Mouse (Mus musculus): ENCODE measurements around the gene Kcng3. TPM values are rescaled to one million over a fixed set of nuclear protein-coding genes. Genes with fewer than 3 reads are reported as not detected.

Kcng3 gene
- total RNA-seq, 2 experiments from 2014 or later, result not detected

DNA sequence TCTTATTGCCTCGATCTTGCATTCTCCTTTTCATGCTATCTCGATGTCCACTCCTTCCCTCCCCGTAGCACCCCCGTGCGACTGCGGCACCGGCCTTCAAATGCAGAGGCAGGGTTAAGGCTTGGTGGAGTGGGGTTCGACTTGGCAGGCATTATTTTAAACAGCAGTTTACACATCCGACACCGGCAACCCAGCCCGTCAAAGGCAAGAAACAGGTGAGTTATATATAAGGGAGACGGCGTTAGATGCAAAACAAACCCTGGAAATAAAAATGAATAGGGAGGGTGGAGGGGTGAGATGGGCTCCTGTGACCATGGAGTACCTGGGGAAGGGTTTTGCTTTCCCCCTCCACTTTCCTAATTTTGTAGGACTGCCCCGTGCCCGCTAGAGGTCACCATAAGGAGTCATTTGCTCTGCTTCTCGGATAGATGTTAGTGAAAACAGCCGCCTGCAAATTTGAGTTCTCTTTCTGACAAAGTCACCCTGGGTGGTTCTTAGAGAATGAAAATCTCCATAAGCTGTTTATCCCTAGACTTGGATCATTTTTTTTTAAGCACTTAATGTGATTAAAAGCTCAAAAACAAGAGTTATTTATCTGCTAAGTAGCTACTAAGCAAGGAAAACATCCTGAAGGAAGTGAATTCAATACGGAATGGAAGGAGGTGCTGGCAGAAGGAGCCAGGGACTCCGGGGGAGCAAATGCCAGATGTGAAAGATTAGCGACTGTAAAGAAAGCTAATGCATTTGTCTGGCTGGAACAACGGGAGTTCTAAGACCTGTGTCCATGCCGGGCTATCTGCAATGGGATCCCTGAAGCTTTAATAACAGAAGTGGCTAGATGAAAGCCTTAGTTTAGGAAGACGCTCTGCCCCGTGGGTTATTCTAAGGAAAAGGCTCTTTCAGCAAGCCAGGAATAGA lies 1.2 kb upstream of the Kcng3 start:
- intact Hi-C loops (cut with DNase I), result loop anchor here (1.0 to 10.0 kb wide), 5 partner anchors 100 to 608 kb away; no protein-coding TSS in a partner anchor
- peak; percentile 74 to 79 for DNase-seq

DNA sequence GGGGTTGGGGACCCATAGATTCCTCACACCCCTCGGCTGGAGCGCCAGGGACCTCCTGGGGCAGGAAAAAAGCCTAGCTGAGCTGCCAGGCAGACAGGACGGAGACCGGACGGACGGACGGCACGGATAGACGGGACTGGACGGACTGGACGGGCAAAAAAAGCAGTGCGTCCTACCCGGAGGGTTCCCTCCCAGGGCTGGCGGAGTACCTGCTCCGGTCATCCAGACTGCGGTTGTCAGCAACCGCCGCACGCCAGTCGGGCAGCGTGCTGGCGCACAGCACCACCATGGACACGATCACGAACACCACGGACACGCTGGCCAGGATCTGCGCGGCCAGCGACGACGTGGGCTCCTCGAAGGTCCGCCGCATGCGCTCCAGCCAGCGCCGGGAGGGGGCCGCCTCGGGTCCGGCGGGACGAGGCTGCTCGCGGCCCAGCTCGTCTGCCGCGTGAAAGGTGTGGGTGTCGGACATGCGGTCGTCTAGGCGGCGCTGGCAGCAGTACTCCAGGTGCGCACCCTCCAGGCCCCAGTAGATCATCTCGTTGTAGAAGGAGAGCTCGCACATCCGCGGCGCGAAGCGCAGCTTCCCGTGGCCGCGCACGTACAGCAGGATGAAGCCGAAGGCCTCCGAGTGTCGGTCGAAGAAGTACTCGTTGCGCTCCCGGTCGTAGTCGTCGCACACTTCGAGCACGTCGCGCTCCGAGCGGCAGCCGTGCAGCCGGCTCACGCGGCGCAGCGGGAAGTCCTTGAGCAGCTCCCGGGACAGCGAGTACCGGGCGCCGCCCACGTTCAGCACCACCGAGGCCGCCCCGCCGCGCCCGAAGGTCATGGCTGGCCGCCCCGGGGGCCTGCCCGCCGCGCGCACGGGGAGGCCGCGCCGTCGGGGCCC lies 662 bp downstream of the Kcng3 start:
- intact Hi-C loops (cut with DNase I), result loop anchor here (5.0 to 10.0 kb wide), 3 partner anchors 176 to 606 kb away; no protein-coding TSS in a partner anchor
- DNase-seq, result peak; percentile 23 to 29

DNA sequence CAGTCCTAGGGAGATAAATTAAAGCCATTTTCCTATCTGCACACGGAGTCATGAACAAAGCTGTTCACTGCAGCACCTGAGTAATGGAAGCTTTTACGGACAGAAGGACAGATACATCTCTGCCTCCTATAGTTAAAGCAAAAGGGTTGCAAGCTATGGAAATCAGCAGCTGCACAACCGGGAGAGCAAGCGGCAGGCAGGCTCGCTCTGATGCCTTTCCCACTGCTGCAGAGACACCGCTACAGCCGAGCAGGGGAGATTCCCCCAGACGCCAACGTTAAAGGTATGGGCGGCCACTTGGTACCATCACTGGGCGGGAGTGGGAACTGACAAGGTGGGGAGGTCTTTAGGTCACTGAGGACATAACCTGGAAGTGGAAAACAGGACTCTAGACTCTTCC lies 17.8 kb downstream of the Kcng3 start:
- DNase-seq, result no peak
- intact Hi-C loops (cut with DNase I), result no loop called here

DNA sequence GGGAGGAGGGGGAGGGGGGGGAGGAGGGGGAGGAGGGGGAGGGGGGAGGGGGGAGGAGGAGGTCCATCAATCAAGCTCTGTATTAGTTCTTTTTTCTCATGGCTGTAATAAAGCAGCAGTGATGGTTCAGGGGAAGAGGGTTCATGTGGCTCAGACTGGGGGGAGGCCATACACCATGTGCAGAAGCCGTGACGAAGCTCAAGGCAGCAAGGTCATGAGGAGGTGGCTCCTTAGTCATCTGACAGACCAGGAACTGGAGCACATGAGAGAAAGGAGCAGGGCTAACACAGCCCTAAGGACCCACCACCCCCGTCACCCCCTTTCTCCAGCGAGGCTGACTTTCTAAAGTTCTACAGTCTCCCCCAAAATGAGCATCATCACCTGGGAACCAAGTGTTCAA lies 22.2 kb downstream of the Kcng3 start:
- DNase-seq, result no peak
- intact Hi-C loops (cut with DNase I), result no loop called here

DNA sequence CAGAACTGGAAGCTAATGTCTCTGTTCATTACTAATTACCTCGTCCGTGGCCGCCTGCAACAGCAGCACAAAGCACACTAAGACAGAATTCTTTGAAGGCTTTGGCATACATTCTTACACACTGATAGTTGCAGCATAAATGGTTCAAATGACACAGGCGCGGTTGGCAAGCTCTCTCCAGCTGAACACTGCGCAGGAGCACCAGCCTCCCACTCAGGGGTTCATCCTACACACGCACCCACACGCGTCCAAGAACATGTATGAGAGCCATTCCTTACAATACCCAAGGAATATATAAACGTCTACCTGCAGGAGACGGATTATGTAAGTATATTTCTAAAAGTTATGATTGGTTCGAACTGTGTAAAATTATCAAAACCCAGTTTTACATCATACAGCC lies 30.7 kb downstream of the Kcng3 start:
- intact Hi-C loops (cut with DNase I), result no loop called here
- DNase-seq, result no peak

DNA sequence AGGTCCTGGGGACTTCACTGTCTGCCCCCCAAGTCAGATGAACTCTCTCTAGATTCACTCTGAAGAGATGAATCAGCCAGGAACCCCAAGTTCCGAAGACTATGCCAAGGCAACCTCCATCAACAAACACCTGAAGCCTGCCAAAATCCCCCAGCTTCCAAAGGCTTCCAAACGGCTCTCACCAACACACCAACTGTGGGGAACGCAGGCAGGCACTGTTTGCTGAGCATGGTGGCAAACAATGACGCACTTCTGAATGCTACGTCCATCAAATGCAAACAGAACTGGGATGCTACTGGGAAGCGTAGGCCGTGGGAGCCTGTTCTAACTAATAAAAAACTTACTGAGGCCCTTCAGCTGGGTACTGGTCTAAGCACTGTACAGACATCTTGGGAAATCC lies 35.7 kb downstream of the Kcng3 start:
- intact Hi-C loops (cut with DNase I), result no loop called here

DNA sequence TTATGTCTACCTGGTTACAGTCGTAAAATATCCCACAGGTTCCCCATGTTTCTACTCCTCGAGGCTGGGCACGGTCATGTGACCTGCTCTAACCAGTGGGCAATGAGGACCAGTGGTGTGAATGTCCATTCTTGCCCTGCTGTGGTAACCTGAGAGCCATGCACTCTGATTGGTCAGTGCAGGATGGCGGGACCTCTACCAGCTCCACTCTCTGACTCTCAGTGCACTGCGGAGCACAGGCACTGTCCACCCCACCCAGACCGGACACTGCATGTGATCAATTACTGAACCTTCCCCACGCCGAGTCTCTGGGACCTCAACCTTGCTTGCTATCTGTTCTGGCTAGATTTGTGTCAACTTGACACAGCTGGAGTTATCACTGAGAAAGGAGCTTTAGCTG lies 37.2 kb downstream of the Kcng3 start:
- intact Hi-C loops (cut with DNase I), result no loop called here
- no peak for DNase-seq

More for the DNA sequence above, 35.7 kb downstream of the Kcng3 start:
- no peak for DNase-seq

DNA sequence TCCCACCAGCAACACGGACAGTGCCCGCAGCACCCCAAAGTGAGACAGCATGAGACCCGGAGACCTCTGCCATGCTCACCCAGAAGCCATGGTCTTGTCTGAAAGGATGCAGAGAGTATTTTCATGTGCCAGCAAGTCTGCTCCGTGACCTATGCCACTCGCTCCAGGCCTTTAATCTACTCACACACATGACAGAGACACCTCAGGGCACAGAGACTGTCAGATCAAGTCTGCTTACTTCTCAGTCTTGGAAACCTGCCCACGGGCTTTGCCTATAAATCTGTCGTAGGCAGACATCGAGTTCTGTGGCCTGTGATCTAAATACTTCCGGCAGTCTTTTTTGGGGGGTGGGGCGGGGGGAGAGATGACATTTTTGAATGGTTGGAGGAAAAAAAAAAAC lies 38.3 kb downstream of the Kcng3 start:
- no peak for DNase-seq
- intact Hi-C loops (cut with DNase I), result no loop called here

DNA sequence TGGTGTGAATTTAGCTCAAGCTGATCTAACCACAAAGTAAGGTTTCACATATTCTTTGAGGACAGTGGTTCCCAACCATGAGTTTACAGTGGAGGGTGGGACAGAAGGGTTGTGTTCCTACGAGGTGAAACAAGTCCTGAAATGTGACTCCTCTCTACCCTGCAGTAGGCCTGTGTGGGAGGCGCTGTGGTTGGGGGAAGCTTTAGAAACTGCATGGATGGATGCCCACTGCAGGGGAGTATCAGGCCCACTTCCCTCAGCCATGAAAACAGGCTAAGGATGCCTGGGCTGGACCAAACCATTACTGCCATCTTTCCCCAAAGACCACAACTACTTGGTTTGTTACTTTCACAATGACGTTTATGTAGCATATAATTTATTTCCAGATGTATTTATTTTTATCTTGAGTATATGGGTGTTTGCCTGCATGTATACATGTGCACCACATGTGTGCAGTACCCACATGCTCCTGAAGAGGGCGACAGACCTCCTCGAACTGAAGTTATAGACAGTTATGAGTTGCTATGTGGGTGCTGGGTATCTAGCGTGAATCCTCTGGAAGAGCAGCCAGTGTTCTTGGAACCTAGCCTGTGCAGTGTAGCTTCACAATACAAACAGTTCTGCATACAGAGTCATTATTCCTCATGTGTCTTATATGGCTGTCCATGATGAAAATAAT lies 42.9 kb downstream of the Kcng3 start:
- no peak for DNase-seq
- intact Hi-C loops (cut with DNase I), result no loop called here

DNA sequence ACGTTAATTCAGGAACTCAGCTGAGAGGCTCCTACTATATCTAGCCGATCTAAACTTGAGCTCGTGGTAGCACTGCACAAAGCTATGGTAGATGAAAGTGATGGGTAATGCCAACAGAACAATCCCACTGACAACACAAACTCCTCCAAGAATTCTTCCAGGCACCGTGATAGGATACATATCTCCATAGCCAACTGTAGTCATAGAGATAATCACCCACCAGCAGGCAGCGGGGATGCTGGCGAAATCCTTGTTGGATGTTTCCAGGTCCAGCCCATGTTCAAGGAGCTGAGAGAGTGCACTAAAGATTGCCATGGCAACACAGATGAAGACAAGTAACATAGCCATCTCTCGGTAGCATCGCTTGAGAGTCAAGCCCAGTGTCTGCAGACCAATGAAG lies 44.0 kb downstream of the Kcng3 start:
- no peak for DNase-seq
- intact Hi-C loops (cut with DNase I), result no loop called here

DNA sequence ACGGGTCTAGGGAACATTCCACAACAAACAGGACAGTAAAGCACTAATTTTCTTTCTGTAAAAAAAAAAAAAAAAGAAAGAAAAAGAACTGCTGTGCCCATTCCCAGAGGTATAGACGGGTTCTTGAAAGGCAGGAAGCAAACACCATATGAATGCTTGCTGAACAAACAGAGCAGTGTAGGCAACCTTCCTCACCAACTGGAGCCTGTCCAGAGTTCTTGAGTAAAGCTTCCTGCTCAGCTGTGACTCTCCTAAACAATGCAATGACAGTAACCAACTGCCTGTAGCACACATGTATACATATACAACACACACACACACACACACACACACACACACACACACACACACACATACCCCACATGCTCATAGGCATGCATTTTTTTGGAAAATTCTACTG lies 49.1 kb downstream of the Kcng3 start:
- DNase-seq, result no peak
- intact Hi-C loops (cut with DNase I), result no loop called here

DNA sequence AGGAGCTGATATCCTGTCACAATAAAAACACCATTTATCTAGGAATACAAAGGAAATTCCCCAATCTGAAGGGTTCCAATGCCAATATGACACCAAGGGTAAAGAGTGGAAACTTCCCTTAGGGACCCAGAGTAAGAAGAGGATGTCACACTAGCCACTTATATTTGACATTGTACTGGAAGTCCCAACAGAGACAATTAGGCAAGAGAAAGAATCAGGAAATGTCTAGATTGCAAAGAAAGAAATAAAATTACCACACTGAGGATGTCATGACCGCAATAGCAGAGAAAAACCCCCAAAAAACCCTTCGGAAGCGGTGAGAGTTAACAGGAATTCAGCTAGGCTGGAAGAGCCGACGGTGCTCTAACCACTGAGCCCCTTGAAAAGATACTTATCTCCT lies 51.0 kb downstream of the Kcng3 start:
- intact Hi-C loops (cut with DNase I), result no loop called here
- DNase-seq, result no peak

DNA sequence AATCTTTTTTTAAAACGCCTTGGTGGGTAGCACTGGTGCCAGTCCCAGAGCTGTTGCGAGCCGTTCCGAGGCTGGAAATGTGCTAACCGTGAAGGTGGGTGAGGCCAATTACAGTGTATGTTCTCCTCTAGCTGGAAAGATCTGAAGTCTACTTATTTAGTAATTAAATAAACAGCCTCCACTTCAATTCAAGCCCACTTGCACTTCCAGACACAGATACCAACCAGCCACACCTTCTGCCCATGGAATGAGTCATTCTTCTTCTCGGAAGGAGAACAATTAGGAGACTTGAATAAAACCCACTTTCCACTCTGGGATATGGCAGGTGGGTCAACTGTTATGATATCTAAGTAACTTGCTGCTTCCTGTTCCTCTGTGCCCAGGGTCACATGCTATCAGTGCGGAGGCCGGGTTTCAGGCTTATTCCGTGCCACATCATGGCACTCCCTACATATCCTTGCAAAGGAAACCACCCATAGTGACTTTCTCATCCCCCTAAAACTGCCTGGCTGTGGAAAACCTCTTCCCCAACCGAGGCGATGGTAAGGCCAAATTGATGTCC lies 54.8 kb downstream of the Kcng3 start:
- DNase-seq, result no peak
- intact Hi-C loops (cut with DNase I), result no loop called here

DNA sequence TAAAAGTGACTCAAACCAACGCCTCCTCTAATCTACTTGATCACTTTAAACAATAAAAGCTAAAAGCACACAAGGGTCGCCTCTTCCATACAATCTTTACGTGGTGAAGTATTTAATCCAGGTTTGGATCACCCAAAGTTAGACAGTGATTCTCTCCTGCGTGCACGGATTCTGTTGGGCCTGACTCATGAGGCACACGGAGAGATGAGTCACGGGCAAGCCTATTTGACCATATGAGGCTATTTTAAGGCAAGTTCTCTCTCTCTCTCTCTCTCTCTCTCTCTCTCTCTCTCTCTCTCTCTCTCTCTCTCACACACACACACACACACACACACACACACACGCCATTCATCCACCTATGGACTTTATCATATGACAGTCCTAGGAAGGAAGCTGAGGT lies 57.1 kb downstream of the Kcng3 start:
- DNase-seq, result no peak
- intact Hi-C loops (cut with DNase I), result no loop called here

DNA sequence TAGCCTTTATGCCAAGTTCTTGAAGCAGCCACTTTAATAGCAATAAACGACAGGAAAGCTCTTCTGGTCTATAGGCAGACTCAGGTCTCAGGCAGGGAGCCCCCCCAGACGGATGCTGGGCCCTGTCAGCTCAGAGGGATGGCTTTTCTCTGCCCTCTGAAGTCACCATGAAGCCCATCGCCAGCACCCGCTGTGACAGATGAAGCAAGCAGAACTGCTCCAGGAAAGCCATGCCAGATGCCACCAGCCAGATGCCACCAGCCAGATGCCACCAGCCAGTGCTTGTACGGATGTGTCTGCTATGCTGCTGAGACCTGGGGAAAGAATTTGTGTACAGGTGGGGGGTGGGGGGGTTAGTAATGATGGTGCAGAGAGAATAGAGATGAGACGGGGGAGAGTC lies 58.6 kb downstream of the Kcng3 start:
- intact Hi-C loops (cut with DNase I), result no loop called here
- DNase-seq, result no peak

DNA sequence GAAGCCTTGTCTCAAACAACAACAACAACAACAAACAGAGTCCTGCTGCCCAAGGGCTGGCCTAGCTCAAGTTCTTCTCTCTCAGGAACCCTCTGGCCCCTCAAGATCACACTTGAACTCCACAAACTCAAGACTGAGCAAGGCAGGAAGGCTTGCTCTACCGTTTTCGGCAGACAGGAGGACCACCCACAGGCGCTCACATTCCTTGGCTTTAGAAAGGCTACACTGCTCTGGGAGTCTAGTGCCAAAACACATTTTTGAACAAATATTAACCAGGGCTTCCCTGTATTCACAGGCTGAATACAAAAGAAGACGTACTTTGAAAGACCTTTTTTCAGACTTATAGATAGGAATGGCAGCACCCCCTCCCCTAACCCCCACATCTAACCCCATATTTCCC lies 59.3 kb downstream of the Kcng3 start:
- peak; percentile 9 to 12 for DNase-seq
- intact Hi-C loops (cut with DNase I), result no loop called here

DNA sequence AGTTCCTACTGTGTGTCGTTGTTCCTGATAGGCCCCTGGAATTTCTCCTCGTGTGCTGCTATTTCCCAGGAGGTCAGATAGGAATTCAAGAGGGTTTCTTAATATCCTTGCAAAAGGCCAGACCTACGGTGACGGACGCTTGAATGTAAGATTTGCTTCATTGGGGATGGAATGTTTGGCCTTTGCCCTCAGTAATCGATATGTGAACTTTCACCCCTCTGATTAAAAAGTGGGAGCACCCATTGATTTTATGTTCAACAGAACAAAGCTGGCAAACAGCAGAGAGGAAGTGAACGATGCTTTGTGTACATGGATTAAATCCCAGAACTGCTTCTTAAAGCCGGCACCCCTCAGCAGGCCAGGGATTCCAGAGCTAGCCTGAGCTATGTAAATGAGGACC lies 64.3 kb downstream of the Kcng3 start:
- intact Hi-C loops (cut with DNase I), result no loop called here
- DNase-seq, result no peak

DNA sequence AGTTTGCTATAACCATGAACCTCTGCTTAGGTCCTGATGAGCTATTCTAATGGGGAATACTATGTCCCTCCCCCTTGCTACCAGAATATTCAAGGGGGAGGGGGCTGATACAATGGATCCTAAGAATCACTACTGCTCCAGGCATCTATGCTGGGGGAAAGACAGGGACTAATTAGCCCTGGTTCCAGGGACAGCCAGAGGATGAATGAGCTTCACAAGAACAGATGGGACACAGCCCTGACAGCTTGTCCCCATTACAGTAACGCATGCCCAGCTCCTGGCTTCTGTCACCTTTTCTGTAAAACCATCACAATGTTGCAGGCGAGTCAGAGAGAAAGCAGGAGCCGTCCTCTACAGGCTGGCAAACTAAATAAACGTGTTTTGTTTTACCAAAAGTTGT lies 66.2 kb downstream of the Kcng3 start:
- intact Hi-C loops (cut with DNase I), result no loop called here
- no peak for DNase-seq

DNA sequence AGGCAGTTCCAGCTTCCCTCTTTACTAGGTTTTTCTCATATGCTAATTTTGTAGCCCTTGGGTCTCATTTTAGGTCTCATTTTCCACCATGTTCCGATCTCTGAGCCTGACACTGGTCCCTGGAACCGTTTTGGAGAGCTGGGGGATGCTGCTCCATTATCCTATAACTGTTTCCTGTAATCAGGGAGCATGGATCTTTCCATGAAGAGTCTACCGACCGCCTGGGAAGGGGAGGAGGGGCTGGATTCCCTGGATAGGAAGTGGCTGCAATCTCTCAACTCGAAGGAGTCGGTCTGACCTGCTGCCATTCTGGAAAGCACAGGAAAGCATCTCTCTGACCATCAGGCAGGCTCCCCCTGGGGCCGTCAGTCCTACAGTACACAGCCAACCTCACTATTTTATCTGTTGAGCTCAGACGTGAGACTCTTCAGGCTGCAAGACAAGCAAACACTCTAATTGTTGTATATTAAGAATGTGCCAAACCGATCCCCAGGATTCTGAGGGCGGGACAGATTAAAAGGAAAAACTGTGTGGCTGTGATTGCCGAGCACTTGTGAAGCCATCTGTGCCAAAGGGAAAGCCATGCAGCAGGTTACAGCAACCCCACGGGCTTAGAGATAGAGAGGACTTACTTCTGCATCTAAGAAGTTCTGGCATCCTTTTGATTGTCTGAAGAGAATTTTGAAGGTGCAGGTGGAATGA lies 67.4 kb downstream of the Kcng3 start:
- intact Hi-C loops (cut with DNase I), result no loop called here
- DNase-seq, result peak in 1 of 2 experiments; percentile 11

DNA sequence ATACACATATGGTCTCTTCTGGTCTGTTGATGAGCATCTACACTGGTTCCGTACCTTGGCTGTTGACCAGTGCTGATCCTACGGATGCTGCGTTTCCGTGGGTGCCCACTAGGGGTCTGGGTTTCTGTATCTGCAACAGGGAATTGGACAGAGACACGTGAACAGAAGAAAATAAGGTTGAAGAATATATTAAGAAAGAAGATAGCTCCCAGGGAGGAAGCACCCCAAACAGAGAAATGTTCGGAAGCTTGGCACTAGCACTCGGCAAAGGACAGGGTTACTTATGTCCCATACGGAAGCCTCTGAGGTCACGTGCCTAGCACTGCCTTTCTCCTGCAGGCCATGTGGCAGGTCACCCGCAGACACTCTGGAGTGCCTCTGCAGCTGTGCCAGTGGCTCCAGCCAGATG lies 68.0 kb downstream of the Kcng3 start:
- peak; percentile 53 to 72 for DNase-seq
- intact Hi-C loops (cut with DNase I), result no loop called here

All from heart, postnatal 10 days (tissue).